Mouse (Mus musculus): ENCODE measurements around the gene Pde8a.
A peak's percentile ranks its signal among the peaks of the same experiment; 100 is the strongest.
"Not testable (repeated sequence)": the region's sequence is repeated elsewhere in the genome, so short reads cannot be mapped to it uniquely, and the experiment has no call there.

Pde8a gene

DNA sequence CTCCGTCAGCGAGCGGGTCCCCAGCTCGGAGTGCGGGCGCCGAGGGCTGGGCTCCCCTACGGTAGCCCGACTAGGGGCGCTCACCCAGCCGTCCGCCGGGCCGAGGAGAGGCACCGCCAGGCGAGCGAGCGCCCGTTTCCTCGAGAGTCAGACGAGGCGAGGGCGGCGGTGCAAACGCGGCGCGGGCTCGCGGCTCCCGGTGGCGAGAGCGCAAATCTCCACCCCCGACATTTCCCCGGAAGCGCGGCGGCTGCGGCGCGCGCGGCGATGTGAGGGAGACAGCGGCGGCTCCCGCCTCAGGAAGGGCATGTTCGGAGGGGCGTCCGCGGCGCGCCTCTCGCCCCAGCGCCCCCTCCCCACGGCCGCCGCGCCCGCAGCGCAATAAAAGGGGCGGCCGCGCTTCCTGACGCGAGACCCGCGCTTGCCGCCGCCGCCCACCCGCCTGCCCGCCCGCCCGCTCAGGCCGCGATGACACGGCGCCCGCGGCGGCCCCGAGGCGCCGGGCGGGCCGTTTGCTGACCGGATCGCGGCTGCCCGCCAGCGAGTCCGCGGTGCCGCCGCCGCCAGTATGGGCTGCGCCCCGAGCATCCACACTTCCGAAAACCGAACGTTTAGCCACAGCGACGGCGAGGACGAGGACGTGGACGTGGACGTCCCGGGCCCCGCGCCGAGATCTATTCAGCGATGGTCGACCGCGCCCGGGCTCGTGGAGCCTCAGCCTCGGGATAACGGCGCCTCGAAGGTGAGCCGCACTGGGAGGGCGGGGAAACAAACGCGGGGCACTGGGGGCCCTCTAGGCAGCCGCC, at the start of gene Pde8a:
Gene Pde8a (plus strand): TSS at position 250 of the 806 bp plus-strand sequence.
- DNase-seq = no peak

DNA sequence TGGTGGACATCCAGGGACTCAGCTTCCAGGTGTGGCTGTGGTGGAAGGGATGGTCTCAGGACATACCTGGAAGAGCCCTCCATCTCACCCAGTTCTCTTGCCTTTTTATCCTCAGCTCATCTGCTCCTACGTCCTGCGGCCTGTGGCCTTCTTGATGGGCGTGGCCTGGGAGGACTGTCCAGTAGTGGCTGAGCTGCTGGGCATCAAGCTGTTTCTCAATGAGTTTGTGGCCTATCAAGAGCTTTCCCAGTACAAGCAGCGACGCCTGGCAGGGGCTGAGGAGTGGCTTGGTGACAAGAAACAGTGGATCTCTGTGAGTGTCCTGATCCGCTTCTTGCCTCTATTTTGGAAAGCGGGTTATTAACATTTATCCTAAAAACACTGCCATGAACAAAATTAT, 49.0 kb upstream of the Pde8a start:
- no peak for DNase-seq

DNA sequence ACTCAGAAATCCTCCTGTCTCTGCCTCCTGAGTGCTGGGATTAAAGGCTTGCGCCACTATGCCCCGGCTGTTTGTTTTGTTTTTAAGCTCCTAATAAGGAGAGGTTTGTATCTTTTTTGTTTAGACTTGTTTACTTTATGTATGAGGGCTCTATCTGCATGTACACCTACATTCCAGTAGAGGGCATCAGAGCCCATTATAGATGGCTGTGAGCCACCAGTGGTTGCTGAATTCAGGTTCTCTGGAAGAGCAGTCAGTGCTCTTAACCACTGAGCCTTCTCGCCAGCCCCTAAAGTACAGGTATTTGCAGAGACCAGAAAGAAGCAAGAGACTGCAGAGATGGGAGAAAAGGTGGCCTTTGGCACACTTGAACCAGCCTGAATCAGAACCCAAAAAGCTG, 46.3 kb upstream of the Pde8a start:
- peak; percentile 13 for DNase-seq

DNA sequence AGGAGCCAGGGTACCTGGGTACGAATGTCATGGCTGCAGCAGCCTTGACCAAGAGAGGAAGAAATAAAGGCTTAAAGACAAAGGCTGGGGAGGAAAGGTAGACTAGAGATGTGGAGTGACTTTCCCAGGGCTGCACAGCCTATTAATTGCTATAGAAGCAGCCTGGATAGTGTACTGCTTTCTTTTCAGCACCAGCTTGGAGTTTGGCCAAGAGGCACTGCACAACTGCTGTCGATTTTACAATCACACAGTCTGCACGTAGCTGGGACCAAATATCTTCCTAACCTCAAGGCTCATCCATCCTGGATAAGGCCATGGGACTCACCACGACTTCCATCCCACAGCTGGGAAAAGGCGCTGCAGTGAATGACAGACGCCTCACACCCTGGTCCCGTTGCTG, 44.0 kb upstream of the Pde8a start:
- no peak for DNase-seq

DNA sequence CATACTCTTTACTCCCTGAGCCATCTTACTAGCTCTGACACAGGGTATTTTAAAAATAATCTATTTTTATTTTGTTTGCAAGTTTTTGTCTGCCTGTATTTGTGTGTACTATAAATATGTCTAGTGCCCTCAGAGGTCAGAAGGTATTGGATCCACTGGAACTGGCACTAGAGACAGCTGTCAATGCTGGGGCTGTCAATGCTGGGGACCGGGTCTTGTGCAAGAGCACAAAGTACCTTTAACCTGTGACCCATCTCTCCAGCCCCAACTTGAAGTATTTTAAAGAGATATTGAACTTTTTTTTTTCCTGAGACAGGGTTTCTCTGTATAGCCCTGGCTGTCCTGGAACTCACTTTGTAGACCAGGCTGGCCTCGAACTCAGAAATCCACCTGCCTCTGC, 39.5 kb upstream of the Pde8a start:
- DNase-seq = no peak

DNA sequence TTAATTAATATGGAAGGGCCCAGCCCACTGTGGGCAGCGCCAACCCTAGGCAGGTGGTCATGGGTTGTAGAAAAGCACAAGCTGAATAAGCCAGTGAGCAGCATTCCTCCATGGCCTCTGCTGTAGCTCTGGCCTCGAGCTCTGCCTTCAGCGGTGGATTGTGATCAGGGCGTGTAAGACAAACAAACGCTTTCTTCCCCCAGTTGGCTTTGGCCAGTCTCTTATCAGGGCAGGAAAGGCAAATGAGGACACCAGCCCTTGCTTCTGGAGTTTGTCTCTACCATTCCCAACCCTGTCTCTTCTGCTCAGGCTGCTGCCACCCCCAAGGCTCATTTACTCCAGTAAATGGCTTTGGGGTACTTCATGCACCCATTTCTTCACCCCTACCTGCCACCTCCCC, 38.7 kb upstream of the Pde8a start:
- no peak for DNase-seq

DNA sequence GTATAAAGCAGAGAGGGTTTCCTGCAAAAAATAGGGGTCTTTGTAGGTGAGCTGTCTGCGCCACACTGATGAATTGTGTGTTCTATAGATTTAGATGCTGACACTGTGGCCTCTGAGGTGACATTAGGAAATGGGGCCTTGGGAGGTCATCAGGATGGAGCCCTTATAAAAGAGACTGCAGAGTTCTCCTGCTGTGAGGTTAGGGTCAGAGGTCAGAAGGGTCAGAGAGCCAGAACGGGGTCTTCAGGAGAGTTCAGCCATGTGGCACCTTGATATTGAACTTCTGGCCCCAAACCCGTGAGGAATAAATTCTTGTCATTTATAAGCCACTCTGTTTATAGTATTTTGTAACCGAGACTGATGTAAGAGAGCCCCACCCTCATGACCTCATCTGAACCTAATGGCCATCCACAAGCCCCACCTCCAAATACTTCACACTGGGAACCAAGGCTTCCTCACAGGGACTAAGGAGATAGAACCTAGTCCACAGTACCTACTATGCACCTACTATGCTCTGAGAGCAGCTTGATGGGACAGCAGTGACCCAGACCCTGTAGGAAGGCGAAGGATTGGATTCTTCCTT, 37.1 kb upstream of the Pde8a start:
- no peak for DNase-seq

DNA sequence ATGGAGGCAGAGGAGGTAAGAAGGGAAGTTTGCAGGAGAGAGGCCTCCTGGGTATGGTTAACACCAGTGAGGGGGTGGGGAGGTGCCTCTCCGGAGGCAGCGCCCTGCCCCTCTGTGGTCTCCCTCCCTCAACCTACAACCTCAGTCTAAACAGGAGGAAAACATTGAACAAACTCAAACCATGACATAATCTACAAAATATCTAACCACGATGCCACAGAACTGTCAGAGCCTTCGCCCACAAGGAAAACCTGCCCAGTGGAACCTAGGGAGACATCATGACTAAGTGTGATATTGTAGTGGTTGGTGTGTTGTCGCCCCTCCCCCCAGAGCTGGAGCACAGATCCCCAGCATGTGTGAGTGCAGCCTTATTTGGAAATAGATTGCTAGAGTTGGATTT, 33.9 kb upstream of the Pde8a start:
- peak; percentile 24 for DNase-seq

DNA sequence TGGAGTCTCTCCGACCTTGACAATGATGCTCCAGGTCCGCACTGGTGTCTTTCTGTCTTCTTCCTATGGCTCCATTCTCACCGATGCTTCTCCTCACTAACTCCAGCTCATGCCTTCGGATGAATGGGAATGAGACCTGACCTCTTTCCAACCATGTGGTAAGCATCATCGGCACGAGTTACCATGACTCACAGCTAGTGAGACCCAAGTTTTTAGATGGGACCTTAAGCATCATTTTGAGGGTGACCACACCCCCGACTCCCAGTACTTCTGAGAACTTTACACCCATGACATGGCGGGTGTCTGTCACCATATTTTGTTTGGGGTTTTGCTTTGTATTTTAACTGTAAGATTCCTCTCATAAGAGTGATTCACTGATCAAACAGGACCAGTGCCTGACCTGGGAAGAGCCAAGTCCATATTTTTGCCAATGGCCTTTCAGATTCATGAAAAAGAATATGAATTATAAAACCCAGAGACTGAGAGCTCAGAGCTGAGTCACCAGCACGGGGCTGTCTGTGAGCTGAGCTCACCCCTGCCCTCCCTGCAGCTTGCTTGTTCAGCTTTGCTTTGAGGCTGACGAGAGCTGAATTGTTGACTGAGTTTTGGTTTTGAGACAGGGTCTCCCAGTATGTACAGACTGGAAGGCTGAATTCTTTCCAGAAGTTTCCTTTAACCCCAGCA, 30.8 kb upstream of the Pde8a start:
- DNase-seq = no peak

DNA sequence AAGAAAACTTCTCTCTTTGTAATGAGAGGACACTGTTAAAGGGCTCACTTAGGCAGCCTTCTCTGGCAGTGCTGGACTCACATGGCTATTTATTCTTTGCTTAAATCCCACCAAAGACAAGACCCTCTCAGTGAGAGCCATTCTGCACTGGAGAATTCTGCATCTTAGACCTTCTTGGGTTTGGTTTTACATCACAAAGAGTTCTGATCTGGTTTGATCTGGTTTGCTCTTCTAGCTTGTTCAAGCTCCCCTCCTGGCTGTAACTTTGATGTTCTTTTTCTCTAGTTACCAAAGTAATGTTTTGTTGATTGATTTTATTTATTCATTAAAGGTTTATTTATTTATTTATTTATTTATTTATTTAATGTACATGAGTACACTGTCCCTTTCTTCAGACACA, 30.2 kb upstream of the Pde8a start:
- DNase-seq = no peak

DNA sequence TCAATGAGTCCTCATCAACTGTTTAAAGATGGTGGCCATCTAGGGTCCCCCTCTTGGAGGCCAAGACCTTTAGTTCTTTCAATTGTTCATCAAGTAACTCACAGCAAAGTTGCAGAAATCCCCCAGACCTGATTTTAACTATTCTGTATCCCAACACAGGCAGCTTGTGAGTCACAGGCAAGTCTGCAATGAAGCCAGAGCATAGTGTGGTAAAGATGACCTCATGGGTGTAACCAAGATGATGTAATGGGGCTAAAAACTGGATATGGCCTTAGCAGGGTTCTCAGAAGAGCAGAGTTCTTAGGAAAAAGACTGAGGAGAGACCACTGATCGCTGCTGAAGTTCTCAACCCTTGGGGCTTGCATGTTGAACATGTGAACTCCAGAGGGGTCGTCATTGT, 29.3 kb upstream of the Pde8a start:
- no peak for DNase-seq

DNA sequence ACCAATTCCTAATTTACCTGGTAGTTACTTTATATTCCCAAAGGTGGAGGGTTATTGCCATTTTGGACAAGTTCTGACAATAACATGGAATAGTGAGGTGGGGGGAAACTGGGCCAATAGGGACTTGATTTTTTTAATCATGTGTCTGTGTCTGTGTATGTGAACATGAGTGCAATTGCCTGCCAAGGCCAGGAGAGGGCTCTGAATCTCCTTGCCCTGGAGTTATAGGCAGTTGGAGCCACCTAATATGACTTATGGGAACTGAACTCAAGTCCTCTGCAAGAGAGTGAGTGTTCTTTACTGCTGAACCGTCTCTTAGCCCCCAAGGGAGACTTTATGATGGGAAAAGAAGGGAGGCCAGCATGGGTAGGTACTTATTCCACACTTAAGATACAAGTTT, 28.7 kb upstream of the Pde8a start:
- DNase-seq = no peak

DNA sequence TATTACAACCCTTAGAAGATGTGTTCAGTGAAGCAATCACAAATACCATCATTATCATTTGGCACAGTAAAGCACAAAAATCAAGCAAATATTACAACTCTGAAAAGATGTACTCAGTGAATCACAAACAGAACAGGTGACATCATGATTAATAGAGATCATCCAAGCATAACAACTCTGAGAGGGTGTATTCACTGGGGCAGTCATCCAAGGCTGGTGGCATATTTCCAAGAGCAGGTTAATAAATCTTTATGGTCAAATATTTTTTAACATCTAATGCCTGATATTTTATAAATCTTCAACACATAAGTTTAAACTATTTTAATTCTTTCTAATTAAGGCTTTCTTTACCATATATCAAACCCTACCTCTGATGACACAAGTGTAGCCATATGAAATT, 27.4 kb upstream of the Pde8a start:
- not testable (repeated sequence) for DNase-seq

DNA sequence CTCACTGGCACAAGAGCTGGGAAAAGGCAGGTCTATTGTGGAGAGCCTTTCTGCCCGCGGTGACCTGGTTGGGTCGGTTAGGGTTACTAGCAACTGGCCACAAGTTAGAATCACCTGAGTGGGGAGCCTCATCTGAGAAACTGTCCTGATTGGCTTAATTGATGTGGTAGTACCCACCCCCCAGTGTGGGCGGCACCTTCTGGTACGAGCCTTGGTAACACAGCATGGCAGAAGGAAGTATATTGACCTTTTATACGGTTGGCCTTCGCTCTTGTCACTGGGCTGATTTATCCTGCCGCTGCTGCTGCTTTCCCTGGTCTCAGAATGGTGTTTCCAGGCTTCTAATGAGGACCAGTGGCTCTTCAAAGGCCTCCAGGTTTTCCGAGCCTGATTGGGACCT, 24.2 kb upstream of the Pde8a start:
- DNase-seq = no peak

DNA sequence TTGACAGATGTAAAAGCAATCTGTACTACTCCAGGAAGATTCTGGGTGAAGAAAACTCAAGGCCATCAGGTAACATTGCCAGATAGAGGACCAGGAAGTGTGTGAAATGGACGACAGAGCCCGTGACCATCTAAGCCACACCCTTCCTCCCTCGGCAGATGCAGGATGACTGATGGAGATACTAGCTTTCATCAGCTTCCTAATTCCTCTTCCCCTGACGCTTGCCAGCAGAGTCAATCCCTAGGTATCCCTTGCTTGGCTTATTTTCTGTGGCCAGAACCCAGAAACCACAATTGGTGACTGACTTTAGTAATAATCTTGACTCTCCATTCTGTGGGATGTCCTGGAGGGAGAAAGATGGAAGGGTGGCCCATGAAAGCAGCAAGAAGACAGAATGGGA, 17.9 kb upstream of the Pde8a start:
- no peak for DNase-seq

DNA sequence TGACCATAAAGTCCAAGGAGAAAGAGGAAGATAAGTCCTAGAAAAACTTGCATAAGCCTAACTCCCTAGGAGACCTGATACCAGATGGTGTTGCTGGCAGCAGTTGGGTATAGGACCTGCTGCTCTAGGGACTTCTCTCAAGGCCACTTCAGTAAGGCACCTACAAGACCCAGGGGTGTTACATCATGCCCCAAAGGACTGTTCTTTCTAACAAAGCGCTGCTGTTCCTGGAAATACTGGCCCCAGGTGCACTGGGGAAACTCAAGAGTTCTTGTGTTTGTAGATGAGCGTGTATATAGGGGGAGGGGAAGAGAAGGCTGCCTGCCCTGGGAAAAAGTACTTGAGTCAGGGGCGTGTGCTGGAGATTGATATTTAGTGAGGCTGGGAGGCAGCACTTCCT, 16.6 kb upstream of the Pde8a start:
- DNase-seq = no peak

DNA sequence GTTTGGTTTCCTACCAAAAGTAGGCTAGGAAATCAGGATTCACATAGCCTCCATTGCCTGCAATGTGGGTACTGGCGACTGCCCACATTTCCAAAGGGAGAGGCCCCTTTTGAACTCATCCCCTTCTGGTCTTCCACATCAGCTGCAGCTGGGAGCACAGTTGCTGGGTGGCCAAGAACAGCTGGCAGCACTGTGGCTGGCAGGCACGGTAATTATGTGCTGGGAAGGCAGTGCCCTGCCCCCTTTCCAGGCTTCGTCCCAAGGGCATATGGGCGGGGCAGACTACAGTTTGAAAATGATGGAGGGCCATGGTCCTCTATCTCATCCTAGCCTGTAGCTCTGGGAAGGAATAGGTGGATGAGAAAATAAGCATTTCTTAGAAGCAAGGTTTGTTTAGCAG, 14.9 kb upstream of the Pde8a start:
- DNase-seq = no peak

DNA sequence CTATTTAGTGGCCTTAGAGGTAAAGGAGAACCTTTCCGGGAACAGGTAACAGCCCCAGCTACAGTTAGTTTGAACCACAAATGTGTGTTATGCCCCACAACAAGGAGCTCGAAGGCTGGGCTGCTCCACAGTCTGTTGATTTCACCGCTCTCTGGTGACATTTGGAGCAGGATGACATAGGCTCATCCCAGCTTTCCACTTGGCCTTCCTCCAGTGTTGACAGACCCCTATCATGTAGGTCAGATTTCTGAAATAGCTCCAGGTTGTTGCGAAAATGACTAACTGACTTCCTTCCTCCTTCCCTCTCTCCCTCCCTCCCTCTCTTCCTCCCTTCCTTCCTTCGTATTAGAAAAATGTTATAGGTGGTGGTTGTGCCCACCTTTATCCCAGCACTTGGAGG, 14.3 kb upstream of the Pde8a start:
- DNase-seq = no peak

DNA sequence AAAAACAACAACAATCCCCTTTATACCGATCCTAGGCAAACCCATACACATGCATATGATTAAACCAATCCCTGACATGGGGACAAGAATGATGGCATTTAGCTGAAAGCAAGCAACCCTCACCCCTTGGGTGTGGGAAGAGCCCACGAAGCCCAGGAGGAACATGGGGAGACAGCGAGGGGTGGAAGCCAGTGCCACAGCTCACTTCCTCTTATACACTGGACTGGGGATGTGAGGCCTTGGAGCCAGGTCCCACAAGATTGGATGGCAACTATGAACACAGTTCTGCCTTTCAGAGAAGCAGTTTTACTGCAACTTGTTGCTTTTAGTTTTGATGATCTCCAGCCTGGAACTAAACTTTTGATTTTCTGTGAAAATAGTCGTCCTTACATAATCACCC, 13.6 kb upstream of the Pde8a start:
- no peak for DNase-seq

DNA sequence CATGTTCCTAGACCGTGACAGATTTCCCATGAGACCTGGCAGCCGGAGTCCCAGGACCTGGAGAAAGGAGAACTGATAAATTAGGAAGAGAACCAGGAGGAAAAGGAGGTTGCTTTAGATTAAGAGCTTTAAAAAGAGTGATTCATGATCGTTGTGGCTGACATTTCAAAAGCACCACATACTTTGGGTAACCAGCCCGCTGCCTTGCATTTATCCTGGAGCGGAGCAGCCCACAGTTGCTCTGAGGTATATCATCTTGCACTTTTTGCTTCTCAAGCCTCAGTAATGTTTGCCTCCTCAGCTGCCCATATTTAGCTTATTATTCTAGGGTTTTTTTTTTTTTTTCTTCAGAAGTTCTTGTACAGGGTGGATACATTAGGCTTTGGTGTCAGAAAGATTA, 11.0 kb upstream of the Pde8a start:
- no peak for DNase-seq

DNA sequence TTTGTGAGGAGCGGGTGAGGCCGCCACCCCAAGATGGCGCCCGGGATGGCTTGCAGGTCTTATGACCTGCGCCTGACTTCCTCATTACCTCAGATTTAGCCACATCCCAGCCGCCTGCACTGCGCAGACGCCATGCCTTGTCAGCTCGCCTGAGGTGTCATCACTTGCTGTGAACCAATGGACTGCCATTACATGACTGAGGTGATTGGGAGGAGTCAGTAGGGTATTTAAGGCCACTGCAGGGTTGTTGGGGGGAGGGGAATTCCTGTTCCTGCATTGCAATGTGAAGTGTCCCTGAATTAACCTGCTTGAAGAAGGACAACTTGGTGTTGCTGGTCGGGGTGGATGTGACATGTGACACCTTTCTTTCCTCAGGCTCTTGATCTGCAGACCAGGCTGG, 9.8 kb upstream of the Pde8a start:
- DNase-seq = not testable (repeated sequence)

DNA sequence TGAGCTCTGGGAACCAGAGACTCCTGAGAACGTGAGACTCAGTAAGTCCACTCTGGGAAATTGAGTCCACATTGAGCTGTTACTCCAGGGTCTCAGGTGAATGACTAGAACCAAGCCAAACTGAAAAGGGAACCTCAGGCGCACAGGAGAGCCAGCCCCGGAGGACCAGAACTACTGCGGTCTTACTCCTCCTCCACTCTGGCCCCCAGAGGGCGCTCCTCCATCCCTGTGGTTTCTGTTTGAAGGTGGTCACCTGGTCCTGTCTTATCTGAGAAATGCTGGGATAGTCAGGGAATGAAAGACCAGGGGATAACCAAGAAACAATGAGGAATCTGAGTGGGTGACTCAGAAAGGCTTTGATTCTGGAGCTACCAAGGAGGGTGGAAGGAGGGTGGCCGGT, 4.5 kb upstream of the Pde8a start:
- DNase-seq = peak; percentile 38

DNA sequence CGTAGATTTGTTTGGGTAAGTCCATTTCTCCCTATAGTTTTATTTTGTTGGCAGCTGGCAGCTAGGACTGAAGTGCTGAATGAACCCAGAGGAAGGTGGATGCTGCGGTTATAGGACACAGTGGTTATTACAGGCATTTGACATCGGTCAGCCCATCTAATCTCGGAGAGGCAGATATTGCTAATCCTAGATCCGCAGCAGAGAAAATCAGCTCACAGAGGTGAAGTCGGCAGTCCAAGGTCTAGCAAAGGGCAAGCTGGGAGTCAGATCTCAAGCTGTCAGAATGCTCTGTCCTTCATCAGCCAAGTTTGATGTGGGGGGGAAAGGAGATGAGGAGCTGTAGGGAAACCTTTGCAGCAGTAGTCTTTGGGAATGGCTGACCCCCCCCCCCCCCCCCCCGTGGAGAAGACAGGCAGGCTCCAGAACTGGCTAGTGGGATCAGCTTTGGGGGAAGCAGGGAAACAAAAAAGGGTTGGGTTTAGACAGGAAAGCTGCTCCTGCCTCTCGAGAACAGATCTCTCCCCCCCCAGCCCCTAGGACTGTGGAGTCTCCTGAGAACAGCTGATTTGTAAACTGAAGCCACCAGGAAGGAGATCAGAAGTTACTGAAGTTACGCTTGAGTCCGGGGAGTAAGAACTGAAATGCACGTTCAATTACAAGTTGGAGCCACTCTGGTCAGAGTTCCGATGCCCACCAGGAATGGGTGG, 3.3 kb upstream of the Pde8a start:
- no peak for DNase-seq

DNA sequence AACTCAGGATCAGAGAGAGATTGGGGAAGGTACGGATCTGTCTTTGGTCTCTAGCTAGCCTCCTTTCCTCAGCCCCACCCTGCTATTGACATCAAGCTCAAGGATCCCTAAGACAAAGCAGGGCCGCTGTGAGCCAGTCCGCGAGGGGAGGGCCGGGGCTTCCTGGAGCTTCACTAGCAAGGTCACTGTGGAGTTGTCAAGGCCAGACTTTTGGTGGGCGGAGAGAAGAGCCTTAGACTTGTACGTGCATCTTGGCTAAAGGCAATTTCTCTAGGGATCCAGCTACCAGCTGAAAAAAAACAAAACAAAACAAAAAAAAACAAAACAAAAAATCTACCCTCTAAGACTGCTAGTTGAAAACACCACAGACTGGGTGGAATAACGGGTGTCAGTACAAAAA, 1.6 kb upstream of the Pde8a start:
- DNase-seq = no peak
